Mouse (Mus musculus) E14TG2a.4 (cell line): ENCODE measurements around the gene Gmeb1.

Source experiments
- CTCF ChIP-seq: conservative IDR thresholded peaks from 2 replicates; pipeline ENCODE4 v1.5.1; 2014; ENCODE audit warnings: low read length
- POU5F1 ChIP-seq: IDR thresholded peaks from 2 replicates; pipeline ENCODE4 v1.6.1; 2014; ENCODE audit warnings: low read length, borderline replicate concordance

GRCm38 (mm10) chr4:132256384-132256783 lies 5.0 kb downstream of the Gmeb1 start:
- TF ChIP-seq CTCF: no peak
- no peak for TF ChIP-seq POU5F1
